In genomic region chr10:117377431-117378290, GRCm38 (mm10) we compare ENCODE assay signal across 8 mouse cellular contexts. TPM values are rescaled to one million over a fixed set of nuclear protein-coding genes. Genes with fewer than 3 reads are reported as not detected.
DNase-seq lines count a peak whose midpoint lies in the region; ATAC-seq and TF ChIP-seq lines count a peak whose summit lies in the region.

No protein-coding gene starts in this region.

- DNase-seq in heart, postnatal 14 days = no peak
- DNase-seq in forebrain, postnatal 0 days = peak; percentile 66
- DNase-seq in frontal cortex, postnatal 10 days (ENCODE audit: low spot score in 2 of 2) = no peak
- no peak for DNase-seq in left cerebral cortex, adult 9 months (ENCODE audit: low spot score in 2 of 2)
- no peak for DNase-seq in cerebellum, adult 9-11 months

- peak overlapping the region; percentile 62 for H3K4me2 ChIP-seq in heart, embryonic 11.5 days
- H3K4me2 ChIP-seq in forebrain, postnatal 0 days (ENCODE audit: low read depth) = peak overlapping the region; percentile 57

- no peak for TF ChIP-seq CTCF in ES-Bruce4 (IDR thresholded peaks at IDR 0.05; ENCODE audit: low read depth, low read length)
- no peak for TF ChIP-seq CTCF in forebrain, postnatal 0 days (IDR thresholded peaks at IDR 0.05; ENCODE audit: low read depth)

- no peak overlapping the region for H3K27ac ChIP-seq in heart, embryonic 11.5 days (ENCODE audit: low read depth, low read length)
- H3K27ac ChIP-seq in ES-Bruce4 (ENCODE audit: insufficient read depth, low read length) = peak overlapping the region; percentile 86
- peak overlapping the region; percentile 98 for H3K27ac ChIP-seq in forebrain, postnatal 0 days (ENCODE audit: low read depth, low read length)
- no peak overlapping the region for H3K27ac ChIP-seq in macrophage

- intact Hi-C loops in heart, postnatal 14 days (cut with DNase I) = no loop called here

- no peaks in the 10 kb centered on the region; the same call in 1 of the 2 replicates for H3K4me1 ChIP-seq in heart, embryonic 11.5 days (ENCODE audit: control insufficient read depth, insufficient read depth, low read length)
- peaks cover 2% of the 10 kb centered on the region for H3K4me1 ChIP-seq in ES-Bruce4 (ENCODE audit: control insufficient read depth, insufficient read depth, low read length)
- H3K4me1 ChIP-seq in forebrain, postnatal 0 days (ENCODE audit: insufficient read depth) = 0 out of 2 replicates have a peak, but pooled peaks cover 2% of the 10 kb centered on the region

- 20% methylated on average over 16 of the region's 16 CpGs for WGBS in heart, embryonic 11.5 days (ENCODE audit: insufficient replicate concordance)
- 13% methylated on average over 16 of the region's 16 CpGs for WGBS in forebrain, postnatal 0 days
- 39% methylated on average over 16 of the region's 16 CpGs for WGBS in macrophage (ENCODE audit: missing documents)

- H3K79me2 ChIP-seq in macrophage (ENCODE audit: inconsistent target) = peaks cover 34% of the 10 kb centered on the region

- peak overlapping the region; percentile 39 for H3K9ac ChIP-seq in heart, embryonic 11.5 days (ENCODE audit: low read depth, low read length)
- peak overlapping the region; percentile 63 for H3K9ac ChIP-seq in ES-Bruce4 (ENCODE audit: low read depth, poor library complexity, severe bottlenecking)
- peak overlapping the region; percentile 98 for H3K9ac ChIP-seq in forebrain, postnatal 0 days

- H3K9me3 ChIP-seq in heart, embryonic 11.5 days (replicated peaks; ENCODE audit: control insufficient read depth, low read length) = no peaks in the 10 kb centered on the region
- no peaks in the 10 kb centered on the region for H3K9me3 ChIP-seq in ES-Bruce4 (replicated peaks; ENCODE audit: control insufficient read depth, insufficient read depth, low read length, poor library complexity, severe bottlenecking)
- no peaks in the 10 kb centered on the region for H3K9me3 ChIP-seq in forebrain, postnatal 0 days (ENCODE audit: low read length)

- no peaks in the 10 kb centered on the region for H3K27me3 ChIP-seq in heart, embryonic 11.5 days (ENCODE audit: control insufficient read depth, insufficient read depth, low read length)
- H3K27me3 ChIP-seq in ES-Bruce4 (ENCODE audit: control insufficient read depth, insufficient read depth, low read length, poor library complexity, severe bottlenecking) = no peaks in the 10 kb centered on the region
- H3K27me3 ChIP-seq in forebrain, postnatal 0 days (ENCODE audit: insufficient read depth, low read length) = no peaks in the 10 kb centered on the region

- no peak for ATAC-seq in heart, embryonic 11.5 days (replicated peaks; ENCODE audit: insufficient number of reproducible peaks, low FRiP score, low TSS enrichment)
- ATAC-seq in forebrain, postnatal 0 days = no peak

- TF ChIP-seq EP300 in ES-Bruce4 (IDR thresholded peaks at IDR 0.05; ENCODE audit: insufficient read depth, low read depth, low read length) = no peak

- H3K4me3 ChIP-seq in heart, embryonic 11.5 days (ENCODE audit: low read depth, low read length) = peak overlapping the region; percentile 96
- H3K4me3 ChIP-seq in ES-Bruce4 (ENCODE audit: low read depth, low read length) (no peak overlapping the region), macrophage (ENCODE audit: inconsistent target) (peak overlapping the region; percentile 40)
- H3K4me3 ChIP-seq in forebrain, postnatal 0 days (ENCODE audit: low read depth, low read length) = peak overlapping the region; percentile 98

- H3K36me3 ChIP-seq in heart, embryonic 11.5 days (ENCODE audit: control insufficient read depth, insufficient read depth, low read length) = no peaks in the 10 kb centered on the region
- H3K36me3 ChIP-seq in ES-Bruce4 (ENCODE audit: control insufficient read depth, insufficient read depth, low read length, poor library complexity, severe bottlenecking) = no peaks in the 10 kb centered on the region
- H3K36me3 ChIP-seq in forebrain, postnatal 0 days (ENCODE audit: insufficient read depth) = no peaks in the 10 kb centered on the region
- no peaks in the 10 kb centered on the region for H3K36me3 ChIP-seq in macrophage (ENCODE audit: inconsistent target)

- TF ChIP-seq POLR2A in ES-Bruce4 (IDR thresholded peaks at IDR 0.05; ENCODE audit: insufficient read depth, low read length) = no peak

RNA-seq across cellular contexts. Expression of gene Cpsf6, which starts 2.2 kb away (rescaled TPM):
- polyA plus RNA-seq in heart, embryonic 11.5 days (2014; fragmentation: Nextera tagmentation; extraction: Ambion mirVana) = 97.9 and 117 TPM in 2 replicates
- 10 to 100 TPM; 43.6 to 43.8 TPM for total RNA-seq in heart, postnatal 14 days (2021)
- polyA plus RNA-seq in ES-Bruce4 (2011; ENCODE audit: insufficient read depth, insufficient read length, low read depth, missing spikeins) = 205 and 225 TPM in 2 replicates
- total RNA-seq in forebrain, postnatal 0 days (2014; rRNA removed) = 135 and 155 TPM in 2 replicates
- 70.1 and 88.9 TPM in 2 replicates for polyA plus RNA-seq in forebrain, postnatal 0 days (2015; fragmentation: Nextera tagmentation; extraction: Ambion mirVana)
- 100 to 1,000 TPM; 115 to 389 (median 207) TPM for total RNA-seq in macrophage (2018; cell fraction: chromatin; rRNA removed)
- total RNA-seq in macrophage (2018; cell fraction: cytosol; rRNA removed) = 10 to 100 TPM; 32.6 to 49.6 (median 39.0) TPM
- total RNA-seq in macrophage (2018; cell fraction: nucleus; rRNA removed) = 100 to 1,000 TPM in 21 of 26 experiments, 10 to 100 TPM in 5; 86.0 to 223 (median 129) TPM
- polyA plus RNA-seq in macrophage (2018) = 34.3 to 45.3 TPM (median 41.5 TPM) in 3 replicates

Comparison
In these comparisons a context has a peak if more than half of its experiments do, and no peak if none do; other contexts are left out.
1. H3K27ac ChIP-seq: peak in ES-Bruce4 (single experiment) and forebrain, postnatal 0 days (single experiment); none in heart, embryonic 11.5 days (single experiment) and macrophage (single experiment).
2. H3K9ac ChIP-seq: peak in every context shown above with its lines; median percentile 98 in forebrain, postnatal 0 days; 63 in ES-Bruce4; 39 in heart, embryonic 11.5 days.